Mouse (Mus musculus): ENCODE measurements at regions not wholly inside any gene's neighbourhood (a gene's known extent, or its start where the extent isn't known, plus 50 kb on each side); places are given as distances from the start of the nearest gene placed in this dataset.
A peak's percentile ranks its signal among the peaks of the same experiment; 100 is the strongest.

DNA sequence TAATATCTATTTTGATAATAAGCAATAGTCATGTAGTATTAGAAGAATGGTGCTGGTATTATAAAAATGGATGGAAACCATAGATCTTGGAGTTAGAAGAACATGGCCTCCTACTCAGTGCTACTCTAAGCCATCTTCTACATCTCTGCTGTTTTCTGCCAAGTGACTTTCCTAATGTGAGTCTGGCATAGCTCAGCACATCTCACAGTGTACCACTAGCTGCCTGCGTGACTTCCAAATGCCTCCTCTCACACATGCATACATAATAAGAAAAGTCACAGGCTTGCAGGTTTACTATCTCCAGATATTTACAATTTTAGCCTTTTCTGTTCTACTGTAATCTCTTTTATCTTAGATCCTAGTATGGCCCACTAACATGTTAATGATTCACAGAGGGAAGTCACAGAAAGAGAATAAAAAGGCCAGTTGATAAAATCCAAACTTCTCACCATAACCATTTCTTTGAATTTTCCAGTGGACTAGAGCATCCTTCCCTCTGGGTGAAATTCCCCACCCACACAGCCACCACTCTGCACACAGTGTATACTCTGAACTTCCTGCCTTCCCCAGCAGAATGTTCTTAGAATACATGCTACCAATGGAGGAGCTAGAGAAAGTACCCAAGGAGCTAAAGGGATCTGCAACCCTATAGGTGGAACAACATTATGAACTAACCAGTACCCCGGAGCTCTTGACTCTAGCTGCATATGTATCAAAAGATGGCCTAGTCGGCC, 717.5 kb upstream of the Igfbp3 start:
- Histone ChIP-seq H3K9me3 (ENCODE audit: control insufficient read depth, low read depth, low read length) (peaks cover 5% of the 10 kb centered on the region; the same call in 1 of the 2 replicates), H3K36me3 (ENCODE audit: control insufficient read depth, insufficient read depth, low read length) (no peaks in the 10 kb centered on the region), H3K27me3 (ENCODE audit: control insufficient read depth, insufficient read depth, low read length) (no peaks in the 10 kb centered on the region), H3K27ac (ENCODE audit: low read length) (no peak overlapping the region), H3K9ac (replicated peaks; ENCODE audit: low read depth, low read length) (no peak overlapping the region), H3K4me1 (ENCODE audit: control insufficient read depth, insufficient read depth, low read length) (no peaks in the 10 kb centered on the region), H3K4me3 (ENCODE audit: low read depth, low read length) (no peak overlapping the region), H3K4me2 (replicated peaks; ENCODE audit: low read depth, low read length) (no peak overlapping the region)
- no peak for ATAC-seq (ENCODE audit: insufficient number of reproducible peaks, insufficient read depth, low FRiP score, low read depth)
- WGBS: 93% methylated on average over 2 of the region's 3 CpGs

DNA sequence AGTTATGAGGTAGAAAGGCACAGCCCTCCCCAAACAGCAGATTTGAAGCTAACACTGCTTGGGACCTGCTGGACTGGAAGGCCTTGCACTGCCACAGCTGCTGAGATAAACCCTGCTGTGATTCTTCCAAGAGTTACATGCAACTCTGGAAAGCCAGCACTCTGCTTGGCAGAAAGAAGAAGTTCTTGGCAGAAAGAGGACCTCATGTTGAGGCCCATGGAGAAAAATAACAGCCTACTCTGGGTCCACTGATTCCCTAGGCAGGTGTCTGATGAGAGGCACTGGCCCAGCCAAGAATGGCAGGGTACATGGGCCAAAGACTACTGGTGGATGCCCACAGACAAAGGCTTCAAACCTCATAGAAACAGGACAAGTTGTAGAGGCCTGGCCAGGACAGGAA, 714.0 kb upstream of the Igfbp3 start:
- Histone ChIP-seq H3K36me3 (ENCODE audit: control insufficient read depth, insufficient read depth, low read length) (no peaks in the 10 kb centered on the region), H3K9me3 (ENCODE audit: control insufficient read depth, low read depth, low read length) (peaks cover 5% of the 10 kb centered on the region; the same call in 1 of the 2 replicates), H3K4me3 (ENCODE audit: low read depth, low read length) (no peak overlapping the region), H3K27ac (ENCODE audit: low read length) (no peak overlapping the region), H3K4me2 (replicated peaks; ENCODE audit: low read depth, low read length) (no peak overlapping the region), H3K27me3 (ENCODE audit: control insufficient read depth, insufficient read depth, low read length) (no peaks in the 10 kb centered on the region), H3K9ac (replicated peaks; ENCODE audit: low read depth, low read length) (no peak overlapping the region), H3K4me1 (ENCODE audit: control insufficient read depth, insufficient read depth, low read length) (no peaks in the 10 kb centered on the region)
- no peak for ATAC-seq (ENCODE audit: insufficient number of reproducible peaks, insufficient read depth, low FRiP score, low read depth)

DNA sequence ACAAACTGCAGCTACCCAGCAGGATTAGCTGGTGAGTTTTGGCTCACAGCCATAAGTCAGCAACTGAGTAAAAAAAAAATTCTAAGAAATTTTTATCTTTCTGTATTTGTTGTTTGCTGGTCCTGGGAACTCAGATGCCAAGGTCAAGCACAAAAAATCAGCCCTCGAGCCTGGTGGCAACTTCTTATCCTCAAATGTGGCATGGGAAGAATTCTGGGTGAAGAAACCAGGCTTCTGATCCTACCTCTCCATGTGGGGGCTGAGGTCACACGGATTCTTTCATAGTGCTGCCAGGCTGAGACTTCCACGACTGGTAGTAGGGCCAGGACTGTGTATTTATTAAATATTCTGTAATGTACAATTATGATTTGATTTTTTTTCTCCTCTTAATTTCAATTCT, 698.3 kb upstream of the Igfbp3 start:
- H3K27ac ChIP-seq (ENCODE audit: low read length): no peak overlapping the region
- H3K9ac ChIP-seq (replicated peaks; ENCODE audit: low read depth, low read length): no peak overlapping the region
- H3K4me3 ChIP-seq (ENCODE audit: low read depth, low read length): no peak overlapping the region
- no peaks in the 10 kb centered on the region for H3K36me3 ChIP-seq (ENCODE audit: control insufficient read depth, insufficient read depth, low read length)
- H3K9me3 ChIP-seq (ENCODE audit: control insufficient read depth, low read depth, low read length): no peaks in the 10 kb centered on the region
- no peak overlapping the region for H3K4me2 ChIP-seq (replicated peaks; ENCODE audit: low read depth, low read length)
- 65% methylated on average over 3 of the region's 3 CpGs for WGBS
- ATAC-seq (ENCODE audit: insufficient number of reproducible peaks, insufficient read depth, low FRiP score, low read depth): no peak
- no peaks in the 10 kb centered on the region for H3K27me3 ChIP-seq (ENCODE audit: control insufficient read depth, insufficient read depth, low read length)
- H3K4me1 ChIP-seq (ENCODE audit: control insufficient read depth, insufficient read depth, low read length): no peaks in the 10 kb centered on the region

DNA sequence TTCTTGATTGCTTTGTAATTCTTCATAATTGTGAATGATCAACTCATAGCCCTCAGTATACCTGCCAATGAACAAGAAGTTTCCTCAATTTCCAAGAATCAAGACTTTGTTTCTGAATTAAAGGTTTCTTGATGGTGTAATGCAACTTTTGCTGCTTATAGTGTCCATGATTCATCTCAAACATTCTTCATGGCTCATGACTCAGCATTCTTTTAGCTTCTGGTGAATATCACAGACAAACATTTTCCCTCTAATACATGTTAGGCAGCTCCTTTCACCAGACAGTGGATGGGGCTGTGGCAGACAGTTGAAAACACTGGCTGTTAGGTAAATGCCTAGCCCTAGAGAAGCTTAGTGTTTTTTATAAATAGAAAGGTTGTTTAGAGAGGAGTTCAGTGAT, 686.5 kb upstream of the Igfbp3 start:
- no peaks in the 10 kb centered on the region for H3K36me3 ChIP-seq (ENCODE audit: control insufficient read depth, insufficient read depth, low read length)
- no peak overlapping the region for H3K27ac ChIP-seq (ENCODE audit: low read length)
- H3K4me2 ChIP-seq (replicated peaks; ENCODE audit: low read depth, low read length): no peak overlapping the region
- H3K4me1 ChIP-seq (ENCODE audit: control insufficient read depth, insufficient read depth, low read length): no peaks in the 10 kb centered on the region
- ATAC-seq (ENCODE audit: insufficient number of reproducible peaks, insufficient read depth, low FRiP score, low read depth): no peak
- no peaks in the 10 kb centered on the region for H3K9me3 ChIP-seq (ENCODE audit: control insufficient read depth, low read depth, low read length)
- H3K4me3 ChIP-seq (ENCODE audit: low read depth, low read length): no peak overlapping the region
- H3K9ac ChIP-seq (replicated peaks; ENCODE audit: low read depth, low read length): no peak overlapping the region
- no peaks in the 10 kb centered on the region for H3K27me3 ChIP-seq (ENCODE audit: control insufficient read depth, insufficient read depth, low read length)

DNA sequence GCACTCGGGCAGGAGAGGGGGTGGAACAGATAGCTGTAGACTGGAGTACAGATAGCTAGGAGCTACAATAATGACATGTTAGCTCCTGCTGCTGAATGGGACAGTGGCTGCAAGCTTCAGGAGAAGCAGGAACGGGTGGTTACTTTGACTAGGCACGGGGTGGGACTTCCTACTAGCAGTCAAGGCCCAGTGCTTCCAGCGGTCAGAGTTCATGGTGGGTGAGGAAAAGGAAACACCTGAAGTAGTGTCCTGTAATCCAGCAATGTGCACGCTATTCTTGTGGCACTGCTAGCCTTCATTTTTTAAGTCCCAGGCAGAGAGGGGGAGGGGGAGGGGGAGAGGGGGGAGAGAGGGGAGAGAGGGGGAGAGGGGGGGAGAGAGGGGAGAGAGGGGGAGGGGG, 684.5 kb upstream of the Igfbp3 start:
- Histone ChIP-seq H3K4me2 (replicated peaks; ENCODE audit: low read depth, low read length) (no peak overlapping the region), H3K27me3 (ENCODE audit: control insufficient read depth, insufficient read depth, low read length) (no peaks in the 10 kb centered on the region), H3K4me3 (ENCODE audit: low read depth, low read length) (no peak overlapping the region), H3K4me1 (ENCODE audit: control insufficient read depth, insufficient read depth, low read length) (no peaks in the 10 kb centered on the region), H3K36me3 (ENCODE audit: control insufficient read depth, insufficient read depth, low read length) (no peaks in the 10 kb centered on the region), H3K27ac (ENCODE audit: low read length) (no peak overlapping the region; the same call in 1 of the 2 replicates), H3K9ac (replicated peaks; ENCODE audit: low read depth, low read length) (no peak overlapping the region), H3K9me3 (ENCODE audit: control insufficient read depth, low read depth, low read length) (no peaks in the 10 kb centered on the region)
- WGBS: 64% methylated on average over 5 of the region's 5 CpGs
- 0 out of 2 replicates have a peak, but pooled peaks have one; percentile 14 for ATAC-seq (ENCODE audit: insufficient number of reproducible peaks, insufficient read depth, low FRiP score, low read depth)

DNA sequence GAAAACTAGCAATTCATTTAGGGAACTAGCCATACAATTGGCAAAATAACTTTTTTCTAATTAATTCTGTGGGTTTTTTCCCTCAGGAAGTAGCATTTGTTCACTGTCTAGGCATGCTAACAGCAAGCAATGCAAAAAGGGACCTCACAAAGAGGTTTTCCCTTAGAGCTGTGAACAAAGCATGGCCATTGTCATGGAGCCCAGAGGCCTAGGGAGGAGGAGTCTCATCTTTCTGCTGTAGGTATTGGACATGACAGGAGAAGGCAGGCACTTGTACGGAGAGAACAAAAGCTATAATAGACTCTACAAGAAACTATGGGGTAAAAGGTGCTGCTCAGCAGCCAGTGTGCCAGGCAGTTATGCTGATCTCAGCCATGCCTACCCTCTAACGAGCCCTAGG, 666.8 kb upstream of the Igfbp3 start:
- H3K4me3 ChIP-seq (ENCODE audit: low read depth, low read length): no peak overlapping the region
- no peaks in the 10 kb centered on the region for H3K9me3 ChIP-seq (ENCODE audit: control insufficient read depth, low read depth, low read length)
- no peaks in the 10 kb centered on the region for H3K4me1 ChIP-seq (ENCODE audit: control insufficient read depth, insufficient read depth, low read length)
- H3K36me3 ChIP-seq (ENCODE audit: control insufficient read depth, insufficient read depth, low read length): no peaks in the 10 kb centered on the region
- 68% methylated on average over 2 of the region's 2 CpGs for WGBS
- no peak overlapping the region for H3K27ac ChIP-seq (ENCODE audit: low read length)
- ATAC-seq (ENCODE audit: insufficient number of reproducible peaks, insufficient read depth, low FRiP score, low read depth): no peak
- H3K4me2 ChIP-seq (replicated peaks; ENCODE audit: low read depth, low read length): no peak overlapping the region
- H3K9ac ChIP-seq (replicated peaks; ENCODE audit: low read depth, low read length): no peak overlapping the region
- no peaks in the 10 kb centered on the region for H3K27me3 ChIP-seq (ENCODE audit: control insufficient read depth, insufficient read depth, low read length)

DNA sequence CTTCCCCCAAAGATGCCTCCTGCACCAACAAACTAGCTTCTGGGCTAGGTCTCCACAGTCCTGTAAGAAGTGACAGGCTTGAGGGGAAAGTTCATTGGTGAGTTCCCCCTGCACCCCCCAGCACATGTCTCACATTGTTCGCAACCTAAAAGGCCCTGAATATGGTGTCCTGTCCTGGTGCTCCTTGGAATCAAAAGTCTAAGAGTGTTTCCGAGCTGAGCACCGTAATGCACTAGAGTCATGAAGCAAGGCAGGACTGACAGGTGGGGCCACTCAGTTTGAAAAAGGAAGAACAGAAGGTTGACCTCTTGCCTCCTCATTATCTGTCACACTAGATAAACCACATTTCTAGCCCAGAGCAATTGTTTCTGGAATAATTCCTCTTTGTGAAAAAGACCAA, 650.4 kb upstream of the Igfbp3 start:
- no peak for ATAC-seq (ENCODE audit: insufficient number of reproducible peaks, insufficient read depth, low FRiP score, low read depth)
- H3K4me2 ChIP-seq (replicated peaks; ENCODE audit: low read depth, low read length): no peak overlapping the region
- no peak overlapping the region for H3K27ac ChIP-seq (ENCODE audit: low read length)
- no peaks in the 10 kb centered on the region for H3K4me1 ChIP-seq (ENCODE audit: control insufficient read depth, insufficient read depth, low read length)
- H3K27me3 ChIP-seq (ENCODE audit: control insufficient read depth, insufficient read depth, low read length): no peaks in the 10 kb centered on the region
- H3K4me3 ChIP-seq (ENCODE audit: low read depth, low read length): no peak overlapping the region
- no peaks in the 10 kb centered on the region for H3K36me3 ChIP-seq (ENCODE audit: control insufficient read depth, insufficient read depth, low read length)
- 61% methylated on average over 3 of the region's 3 CpGs for WGBS
- no peak overlapping the region for H3K9ac ChIP-seq (replicated peaks; ENCODE audit: low read depth, low read length)
- no peaks in the 10 kb centered on the region for H3K9me3 ChIP-seq (ENCODE audit: control insufficient read depth, low read depth, low read length)

DNA sequence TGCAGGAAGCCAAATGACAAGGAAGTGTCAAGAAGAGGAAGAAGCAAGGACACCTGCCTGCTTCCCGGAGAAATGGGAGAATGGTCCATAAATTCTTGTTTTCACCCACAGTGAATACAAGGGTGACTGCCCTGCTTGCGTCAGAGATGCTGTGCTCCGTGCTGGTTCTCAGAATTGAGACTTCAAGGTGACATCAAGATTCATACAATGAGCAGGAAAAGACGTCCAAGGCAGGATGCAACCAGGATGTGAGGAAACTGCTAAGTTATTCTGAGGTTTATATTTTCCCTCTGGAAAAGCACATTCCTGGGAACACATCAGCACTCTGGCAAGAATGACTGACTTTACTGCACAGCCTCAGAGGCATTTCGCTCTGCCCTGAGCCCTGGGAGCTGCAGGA, 650.0 kb upstream of the Igfbp3 start:
- Histone ChIP-seq H3K9me3 (ENCODE audit: control insufficient read depth, low read depth, low read length) (no peaks in the 10 kb centered on the region), H3K9ac (replicated peaks; ENCODE audit: low read depth, low read length) (no peak overlapping the region), H3K36me3 (ENCODE audit: control insufficient read depth, insufficient read depth, low read length) (no peaks in the 10 kb centered on the region), H3K4me3 (ENCODE audit: low read depth, low read length) (no peak overlapping the region), H3K4me1 (ENCODE audit: control insufficient read depth, insufficient read depth, low read length) (no peaks in the 10 kb centered on the region), H3K27ac (ENCODE audit: low read length) (no peak overlapping the region), H3K4me2 (replicated peaks; ENCODE audit: low read depth, low read length) (no peak overlapping the region), H3K27me3 (ENCODE audit: control insufficient read depth, insufficient read depth, low read length) (no peaks in the 10 kb centered on the region)
- ATAC-seq (ENCODE audit: insufficient number of reproducible peaks, insufficient read depth, low FRiP score, low read depth): no peak
- 60% methylated on average over 5 of the region's 5 CpGs for WGBS

DNA sequence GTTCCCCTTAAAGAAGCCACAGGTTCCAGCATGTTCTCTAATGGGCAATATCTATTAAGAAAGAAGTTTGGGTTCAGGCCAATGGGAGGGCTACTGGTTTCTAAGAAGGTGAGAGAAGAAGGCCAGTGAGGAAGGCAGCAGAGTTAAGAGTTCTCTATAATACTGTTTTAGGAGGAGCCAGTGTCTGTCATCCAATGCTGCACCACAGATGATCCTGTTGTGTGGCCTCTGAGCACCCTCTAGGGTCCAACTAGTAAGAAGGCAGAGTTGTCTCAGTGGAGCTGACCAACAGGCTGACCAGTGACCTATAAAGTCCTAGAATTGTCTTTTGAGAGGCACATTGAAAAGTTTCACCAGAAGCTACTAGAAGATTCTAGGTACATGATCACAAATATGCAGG, 648.8 kb upstream of the Igfbp3 start:
- ATAC-seq (ENCODE audit: insufficient number of reproducible peaks, insufficient read depth, low FRiP score, low read depth): no peak
- H3K4me1 ChIP-seq (ENCODE audit: control insufficient read depth, insufficient read depth, low read length): no peaks in the 10 kb centered on the region
- no peaks in the 10 kb centered on the region for H3K9me3 ChIP-seq (ENCODE audit: control insufficient read depth, low read depth, low read length)
- H3K27ac ChIP-seq (ENCODE audit: low read length): no peak overlapping the region
- H3K4me2 ChIP-seq (replicated peaks; ENCODE audit: low read depth, low read length): no peak overlapping the region
- no peak overlapping the region for H3K9ac ChIP-seq (replicated peaks; ENCODE audit: low read depth, low read length)
- no peaks in the 10 kb centered on the region for H3K36me3 ChIP-seq (ENCODE audit: control insufficient read depth, insufficient read depth, low read length)
- H3K27me3 ChIP-seq (ENCODE audit: control insufficient read depth, insufficient read depth, low read length): no peaks in the 10 kb centered on the region
- H3K4me3 ChIP-seq (ENCODE audit: low read depth, low read length): no peak overlapping the region
